Mouse (Mus musculus) heart, embryonic 11.5 days (tissue): ENCODE results near the gene Gm36176. TPM values are rescaled to one million over a fixed set of nuclear protein-coding genes. Genes with fewer than 3 reads are reported as not detected.

Experiments
- ATAC-seq: fragments of 200-750 bp; cut with Nextera tagmentation; replicated peaks from 2 replicates; pipeline ENCODE4 v1.8.0; 2017; ENCODE audit warnings: moderate library complexity; ENCODE audit not compliant: insufficient number of reproducible peaks, low FRiP score, low TSS enrichment
- H3K27ac ChIP-seq: fragments of 300-500 bp; sonication (generic); 2 replicates; pipeline ENCODE4 v1.5.1; 2014; ENCODE audit warnings: mild to moderate bottlenecking, low read depth, low read length
- H3K27me3 ChIP-seq: fragments of 300-500 bp; sonication (generic); 2 replicates; pipeline ENCODE4 v1.6.1; 2014; ENCODE audit warnings: mild to moderate bottlenecking, low read length, mixed read lengths; ENCODE audit not compliant: control insufficient read depth, insufficient read depth
- H3K36me3 ChIP-seq: fragments of 300-500 bp; sonication (generic); 2 replicates; pipeline ENCODE4 v1.6.1; 2014; ENCODE audit warnings: mild to moderate bottlenecking, low read length, moderate library complexity, mixed read lengths; ENCODE audit not compliant: control insufficient read depth, insufficient read depth
- H3K4me1 ChIP-seq: fragments of 300-500 bp; sonication (generic); 2 replicates; pipeline ENCODE4 v1.6.1; 2014; ENCODE audit warnings: low read length; ENCODE audit not compliant: control insufficient read depth, insufficient read depth
- H3K4me2 ChIP-seq: fragments of 300-500 bp; sonication (generic); 2 replicates; pipeline ENCODE4 v1.6.1; 2014; ENCODE audit warnings: mild to moderate bottlenecking, moderate library complexity
- H3K4me3 ChIP-seq: fragments of 300-500 bp; sonication (generic); 2 replicates; pipeline ENCODE4 v1.5.1; 2014; ENCODE audit warnings: low read depth, low read length
- H3K9ac ChIP-seq: fragments of 300-500 bp; sonication (generic); 2 replicates; pipeline ENCODE4 v1.6.1; 2014; ENCODE audit warnings: mild to moderate bottlenecking, low read depth, low read length, moderate library complexity
- H3K9me3 ChIP-seq: fragments of 300-500 bp; sonication (generic); replicated peaks from 2 replicates; pipeline ENCODE4 v1.6.1; 2016; ENCODE audit warnings: low read length; ENCODE audit not compliant: control insufficient read depth
- WGBS: fragments of 180-500 bp; shearing (Covaris S2); extraction: QIAGEN DNeasy Blood & Tissue Kit; methylation state at CpG from one replicate; pipeline ENCODE4 v1.1.7; 2014; ENCODE audit not compliant: insufficient replicate concordance; 5-methylcytosine and 5-hydroxymethylcytosine counted together
- polyA plus RNA-seq: library from polyadenylated mRNA; unstranded; fragments of >200 nt; fragmentation: Nextera tagmentation; extraction: Ambion mirVana; gene quantifications from 2 replicates; pipeline ENCODE4 v1.2.1, GENCODE M21; 2014

The Gm36176 gene
- polyA plus RNA-seq, 1 experiment from 2014 or later, result not detected

- 76% methylated on average over 8 of the region's 8 CpGs for WGBS
- H3K9ac ChIP-seq, result no peak overlapping the region
- ATAC-seq, result no peak
These were observed 44.5 kb downstream of the Gm36176 start for GRCm38 (mm10) chr10:77890987-77891565.

GRCm38 (mm10) chr10:77895562-77895961 is 49.0 kb downstream of the Gm36176 start:
- Histone ChIP-seq H3K36me3 (no peaks in the 10 kb centered on the region), H3K4me1 (peaks cover 5% of the 10 kb centered on the region; the same call in 1 of the 2 replicates), H3K9ac (no peak overlapping the region), H3K4me2 (no peak overlapping the region), H3K4me3 (no peak overlapping the region), H3K9me3 (no peaks in the 10 kb centered on the region), H3K27ac (no peak overlapping the region), H3K27me3 (peaks cover 3% of the 10 kb centered on the region; the same call in 1 of the 2 replicates)
- ATAC-seq, result no peak
- WGBS, result 40% methylated on average over 5 of the region's 5 CpGs

More at GRCm38 (mm10) chr10:77890987-77891565, 44.5 kb downstream of the Gm36176 start:
- Histone ChIP-seq H3K4me1 (peaks cover 2% of the 10 kb centered on the region; the same call in 1 of the 2 replicates), H3K4me3 (no peak overlapping the region), H3K9me3 (no peaks in the 10 kb centered on the region; the same call in 1 of the 2 replicates), H3K4me2 (no peak overlapping the region), H3K27ac (no peak overlapping the region), H3K27me3 (0 out of 2 replicates have a peak, but pooled peaks cover under 1% of the 10 kb centered on the region), H3K36me3 (no peaks in the 10 kb centered on the region)

Other genes with a start within 250 kb of the Gm36176 start
- gene Sumo3, start 240.7 kb upstream of the Gm36176 start, polyA plus RNA-seq, result 165 and 212 TPM in 2 replicates
- gene Gm49325, start 240.6 kb upstream of the Gm36176 start, polyA plus RNA-seq, result not detected in 2 replicates
- gene Ube2g2, start 224.5 kb upstream of the Gm36176 start, polyA plus RNA-seq, result 38.0 and 42.9 TPM in 2 replicates
- gene Tspear, start 160.2 kb upstream of the Gm36176 start, polyA plus RNA-seq, result not detected in 2 replicates
- gene Gm19402, start 156.0 kb upstream of the Gm36176 start, polyA plus RNA-seq, result not detected in 2 replicates
- gene Gm9508, start 149.6 kb upstream of the Gm36176 start, polyA plus RNA-seq, result not detected in 2 replicates
- gene Gm10272, start 140.2 kb upstream of the Gm36176 start, polyA plus RNA-seq, result not detected in 2 replicates
- not detected in 2 replicates for gene Gm10024, start 135.3 kb upstream of the Gm36176 start, polyA plus RNA-seq
- gene Gm10142, start 131.0 kb upstream of the Gm36176 start, polyA plus RNA-seq, result not detected in 2 replicates
- gene Krtap12-1, start 126.2 kb upstream of the Gm36176 start, polyA plus RNA-seq, result not detected in 2 replicates
- gene Gm10100, start 120.3 kb upstream of the Gm36176 start, polyA plus RNA-seq, result not detected in 2 replicates
- not detected in 2 replicates for gene Gm18596, start 104.2 kb upstream of the Gm36176 start, polyA plus RNA-seq
- not detected in 2 replicates for gene Gm9736, start 95.4 kb upstream of the Gm36176 start, polyA plus RNA-seq
- gene Gm3233, start 87.1 kb upstream of the Gm36176 start, polyA plus RNA-seq, result not detected in 2 replicates
- not detected in 2 replicates for gene Gm3238, start 75.5 kb upstream of the Gm36176 start, polyA plus RNA-seq
- not detected in 2 replicates for gene Gm7138, start 69.9 kb upstream of the Gm36176 start, polyA plus RNA-seq
- not detected in 2 replicates for gene Gm3250, start 64.3 kb upstream of the Gm36176 start, polyA plus RNA-seq
- gene Gm7137, start 58.6 kb upstream of the Gm36176 start, polyA plus RNA-seq, result not detected in 2 replicates
- not detected in 2 replicates for gene Gm9639, start 51.7 kb upstream of the Gm36176 start, polyA plus RNA-seq
- not detected in 2 replicates for gene Gm19668, start 47.7 kb upstream of the Gm36176 start, polyA plus RNA-seq
- gene Gm9507, start 35.0 kb upstream of the Gm36176 start, polyA plus RNA-seq, result not detected in 2 replicates
- gene Gm2696, start 32.1 kb upstream of the Gm36176 start, polyA plus RNA-seq, result not detected in 2 replicates
- not detected in 2 replicates for gene Krtap10-4, start 19.7 kb upstream of the Gm36176 start, polyA plus RNA-seq
- not detected in 2 replicates for gene Krtap10-10, start 10.9 kb upstream of the Gm36176 start, polyA plus RNA-seq
- gene Gm10318, start 6.1 kb downstream of the Gm36176 start, polyA plus RNA-seq, result not detected in 2 replicates
- not detected in 2 replicates for gene Gm3285, start 15.2 kb downstream of the Gm36176 start, polyA plus RNA-seq
- gene Lrrc3, start 55.7 kb downstream of the Gm36176 start, polyA plus RNA-seq, result 1.5 and 1.8 TPM in 2 replicates
- gene Trpm2, start 123.8 kb downstream of the Gm36176 start, polyA plus RNA-seq, result 0.07 and 0.13 TPM in 2 replicates
- gene 1810043G02Rik, start 131.7 kb downstream of the Gm36176 start, polyA plus RNA-seq, result 17.1 and 17.2 TPM in 2 replicates
- gene Pfkl, start 163.3 kb downstream of the Gm36176 start, polyA plus RNA-seq, result 168 and 194 TPM in 2 replicates
- 0.34 TPM in 1 of 2 replicates, not detected in the other for gene Dnmt3l, start 195.1 kb downstream of the Gm36176 start, polyA plus RNA-seq
- gene Aire, start 196.8 kb downstream of the Gm36176 start, polyA plus RNA-seq, result 0.16 and 0.49 TPM in 2 replicates
- 1.1 and 1.5 TPM in 2 replicates for gene Icosl, start 222.5 kb downstream of the Gm36176 start, polyA plus RNA-seq